Mouse (Mus musculus) kidney, postnatal 0 days (tissue): ENCODE data around the gene Spryd3. TPM values are rescaled to one million over a fixed set of nuclear protein-coding genes. Genes with fewer than 3 reads are reported as not detected.

Experiments used
- ATAC-seq: fragments of 200-750 bp; cut with Nextera tagmentation; replicated peaks from 2 replicates; pipeline ENCODE4 v1.8.0; 2017; ENCODE audit warnings: low read depth, moderate number of reproducible peaks, moderate TSS enrichment, moderate library complexity; ENCODE audit not compliant: low FRiP score
- DNase-seq: peaks from one replicate; pipeline ENCODE4 v3.0.0-alpha.2; 2016; ENCODE audit warnings: low spot score
- H3K27ac ChIP-seq: fragments of 300-500 bp; sonication (generic); 2 replicates; pipeline ENCODE4 v1.5.1; 2014; ENCODE audit warnings: mild to moderate bottlenecking
- H3K27me3 ChIP-seq: fragments of 300-500 bp; sonication (generic); 2 replicates; pipeline ENCODE4 v1.6.1; 2014; ENCODE audit warnings: low read length, mixed read lengths; ENCODE audit not compliant: insufficient read depth
- H3K36me3 ChIP-seq: fragments of 300-500 bp; sonication (generic); 2 replicates; pipeline ENCODE4 v1.6.1; 2014; ENCODE audit warnings: low read length, mixed read lengths; ENCODE audit not compliant: insufficient read depth
- H3K4me1 ChIP-seq: fragments of 300-500 bp; sonication (generic); replicated peaks from 2 replicates; pipeline ENCODE4 v1.6.1; 2014; ENCODE audit warnings: antibody characterized with exemption, low read length, mixed read lengths; ENCODE audit not compliant: insufficient read depth
- H3K4me2 ChIP-seq: fragments of 300-500 bp; sonication (generic); 2 replicates; pipeline ENCODE4 v1.6.1; 2014; ENCODE audit warnings: mild to moderate bottlenecking, low read length, moderate library complexity, mixed read lengths
- H3K4me3 ChIP-seq: fragments of 300-500 bp; sonication (generic); replicated peaks from 2 replicates; pipeline ENCODE4 v1.5.1; 2014; ENCODE audit warnings: low read depth, low read length
- H3K9ac ChIP-seq: fragments of 300-500 bp; sonication (generic); 2 replicates; pipeline ENCODE4 v1.6.1; 2014; ENCODE audit warnings: low read depth, low read length
- H3K9me3 ChIP-seq: fragments of 300-500 bp; sonication (generic); replicated peaks from 2 replicates; pipeline ENCODE4 v1.6.1; 2016; ENCODE audit warnings: low read length, inconsistent platforms, mixed read lengths
- CTCF ChIP-seq: IDR thresholded peaks from 2 replicates; pipeline ENCODE4 v1.5.1; 2016; ENCODE audit warnings: antibody characterized with exemption, low read depth, mild to moderate bottlenecking, moderate library complexity
- WGBS: fragments of 180-500 bp; shearing (Covaris S2); extraction: QIAGEN DNeasy Blood & Tissue Kit; methylation state at CpG from one replicate; pipeline ENCODE4 v1.1.7; 2014; 5-methylcytosine and 5-hydroxymethylcytosine counted together
- polyA plus RNA-seq: library from polyadenylated mRNA; unstranded; fragments of >200 nt; fragmentation: Nextera tagmentation; extraction: Ambion mirVana; gene quantifications from 2 replicates; pipeline ENCODE4 v1.2.1, GENCODE M21; 2015

Gene Spryd3
- polyA plus RNA-seq, 1 experiment from 2014 or later: 14.3 TPM

DNA sequence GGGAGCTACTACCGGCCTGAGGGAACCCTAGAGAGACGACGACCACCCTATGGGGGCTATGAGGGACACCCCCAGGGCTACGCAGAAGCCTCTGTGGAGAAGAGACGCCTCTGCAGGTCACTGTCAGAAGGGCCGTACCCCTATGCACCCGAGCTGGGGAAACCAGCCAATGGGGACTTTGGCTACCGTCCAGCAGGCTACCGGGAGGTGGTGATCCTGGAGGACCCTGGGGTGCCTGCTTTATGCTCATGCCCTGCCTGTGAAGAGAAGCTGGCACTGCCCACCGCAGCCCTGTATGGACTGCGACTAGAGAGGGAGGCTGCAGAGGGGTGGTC, 24.6 kb downstream of the Spryd3 start:
- Histone ChIP-seq H3K27ac (no peak overlapping the region), H3K9ac (no peak overlapping the region), H3K36me3 (peaks cover 82% of the 10 kb centered on the region), H3K4me3 (no peak overlapping the region), H3K27me3 (no peaks in the 10 kb centered on the region), H3K4me1 (peaks cover 14% of the 10 kb centered on the region), H3K4me2 (no peak overlapping the region), H3K9me3 (no peaks in the 10 kb centered on the region)
- ATAC-seq (no peak), DNase-seq (no peak)
- no peak for TF ChIP-seq CTCF
- WGBS: 84% methylated on average over 11 of the region's 11 CpGs

DNA sequence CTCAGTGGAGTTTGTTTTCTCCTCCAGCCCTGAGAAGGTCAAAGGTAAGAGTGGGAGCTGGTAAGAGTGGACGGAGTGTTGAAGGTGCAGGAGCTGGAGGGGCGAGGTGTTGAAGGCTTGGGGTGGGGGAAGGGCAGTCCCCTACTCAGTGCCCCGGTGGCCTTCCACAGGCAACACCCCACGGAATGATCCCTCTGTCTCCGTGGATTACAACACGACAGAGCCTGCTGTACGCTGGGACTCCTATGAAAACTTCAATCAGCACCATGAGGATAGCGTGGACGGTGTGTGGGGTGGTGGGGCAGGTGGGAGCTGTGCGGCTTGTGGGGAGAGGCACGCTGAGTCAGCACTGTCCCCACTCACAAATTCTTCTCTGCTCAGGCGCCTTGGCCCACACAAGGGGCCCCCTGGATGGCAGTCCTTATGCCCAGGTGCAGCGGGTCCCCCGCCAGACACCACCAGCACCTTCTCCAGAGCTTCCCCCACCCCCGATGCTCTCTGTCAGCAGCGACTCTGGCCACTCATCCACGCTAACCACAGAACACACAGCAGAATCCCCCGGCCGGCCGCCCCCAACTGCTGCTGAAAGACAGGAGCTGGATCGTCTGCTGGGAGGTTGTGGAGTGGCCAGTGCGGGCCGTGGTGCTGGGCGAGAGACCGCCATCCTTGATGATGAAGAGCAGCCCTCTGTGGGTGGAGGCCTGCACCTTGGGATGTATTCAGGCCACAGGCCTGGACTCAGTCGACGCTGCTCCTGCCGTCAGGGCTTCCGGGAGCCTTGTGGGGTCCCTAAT, 25.1 kb downstream of the Spryd3 start:
- H3K4me3 ChIP-seq: no peak overlapping the region
- ATAC-seq (peak; percentile 3; the same call in 1 of the 2 replicates), DNase-seq (no peak)
- H3K4me1 ChIP-seq: peaks cover 20% of the 10 kb centered on the region
- no peak overlapping the region for H3K9ac ChIP-seq
- no peak for TF ChIP-seq CTCF
- WGBS: 58% methylated on average over 29 of the region's 29 CpGs
- no peak overlapping the region for H3K4me2 ChIP-seq
- no peak overlapping the region; the same call in 1 of the 2 replicates for H3K27ac ChIP-seq
- H3K36me3 ChIP-seq: peaks cover 76% of the 10 kb centered on the region
- no peaks in the 10 kb centered on the region for H3K27me3 ChIP-seq
- no peaks in the 10 kb centered on the region for H3K9me3 ChIP-seq

DNA sequence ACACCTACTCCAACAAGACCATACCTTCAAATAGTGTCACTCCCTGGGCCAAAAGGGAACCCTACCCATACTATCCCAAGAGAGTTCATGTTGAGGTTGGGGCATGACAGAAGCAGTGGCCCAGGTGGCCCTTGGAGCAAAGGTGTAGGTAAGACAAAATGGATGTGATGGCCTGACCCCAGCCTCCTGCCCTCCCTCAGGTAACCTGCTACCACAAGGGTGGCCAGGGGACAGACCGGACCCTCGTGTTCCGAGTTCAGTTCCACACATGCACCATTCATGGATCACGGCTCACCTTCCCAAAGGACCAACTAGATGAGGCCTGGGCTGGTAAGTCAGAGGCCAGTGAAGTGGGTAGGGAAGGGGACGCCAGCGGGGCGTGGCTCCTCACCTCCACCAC, 25.8 kb downstream of the Spryd3 start:
- no peak overlapping the region for H3K4me3 ChIP-seq
- no peak overlapping the region for H3K4me2 ChIP-seq
- H3K9me3 ChIP-seq: no peaks in the 10 kb centered on the region
- no peaks in the 10 kb centered on the region for H3K27me3 ChIP-seq
- TF ChIP-seq CTCF: no peak
- WGBS: 53% methylated on average over 7 of the region's 7 CpGs
- H3K4me1 ChIP-seq: peaks cover 26% of the 10 kb centered on the region
- ATAC-seq (0 out of 2 replicates have a peak, but pooled peaks have one; percentile 5), DNase-seq (no peak)
- peaks cover 71% of the 10 kb centered on the region for H3K36me3 ChIP-seq
- H3K27ac ChIP-seq: no peak overlapping the region
- H3K9ac ChIP-seq: no peak overlapping the region

DNA sequence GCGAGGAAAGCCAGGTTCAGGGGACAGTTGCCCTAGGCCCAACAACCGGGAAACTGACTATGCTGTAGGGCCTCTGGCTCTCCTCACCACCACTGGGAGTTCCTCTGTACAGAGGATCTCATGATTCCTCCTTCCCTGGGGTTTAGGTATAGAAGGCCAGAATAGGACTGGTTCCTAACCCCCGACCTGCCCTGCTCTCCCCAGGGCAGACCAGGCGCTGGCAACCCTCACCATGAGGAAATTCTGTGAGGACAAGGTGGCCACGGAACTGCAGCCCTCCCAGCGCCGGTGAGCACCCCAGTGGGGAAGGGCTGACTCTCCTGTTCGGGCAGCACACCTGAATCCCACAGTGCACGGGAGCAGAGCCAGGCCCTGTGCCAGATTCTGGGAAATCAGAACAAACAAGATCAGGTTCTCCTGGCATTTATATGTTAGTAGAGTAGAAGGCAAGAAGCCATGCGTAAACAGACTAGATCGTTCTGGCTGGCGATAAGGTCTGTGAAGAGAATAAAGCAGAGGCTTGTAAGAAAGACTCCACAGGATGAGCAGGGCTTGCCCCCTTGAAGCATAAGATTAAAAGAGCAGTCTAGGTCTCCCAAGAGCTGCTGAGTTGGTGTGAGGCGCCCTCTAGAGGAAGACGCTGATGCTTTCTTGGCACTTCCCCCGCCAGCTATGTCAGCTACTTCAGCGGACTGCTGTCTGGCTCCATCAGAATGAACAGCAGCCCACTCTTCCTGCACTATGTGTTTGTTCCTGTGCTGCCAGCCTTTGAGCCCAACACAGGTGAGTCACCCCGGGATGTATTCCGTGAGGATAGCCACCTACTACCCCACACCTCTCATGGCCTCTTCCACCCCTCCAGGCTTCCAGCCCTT, 27.1 kb downstream of the Spryd3 start:
- WGBS: 46% methylated on average over 18 of the region's 18 CpGs
- H3K4me3 ChIP-seq: no peak overlapping the region
- no peaks in the 10 kb centered on the region for H3K27me3 ChIP-seq
- peaks cover 58% of the 10 kb centered on the region for H3K36me3 ChIP-seq
- ATAC-seq (0 out of 2 replicates have a peak, but pooled peaks have one; percentile 2), DNase-seq (peak; percentile 94)
- H3K4me1 ChIP-seq: peaks cover 33% of the 10 kb centered on the region
- peak; percentile 81 for TF ChIP-seq CTCF
- no peak overlapping the region for H3K4me2 ChIP-seq
- no peaks in the 10 kb centered on the region for H3K9me3 ChIP-seq
- no peak overlapping the region for H3K9ac ChIP-seq
- peak overlapping the region; percentile 10; the same call in 1 of the 2 replicates for H3K27ac ChIP-seq

DNA sequence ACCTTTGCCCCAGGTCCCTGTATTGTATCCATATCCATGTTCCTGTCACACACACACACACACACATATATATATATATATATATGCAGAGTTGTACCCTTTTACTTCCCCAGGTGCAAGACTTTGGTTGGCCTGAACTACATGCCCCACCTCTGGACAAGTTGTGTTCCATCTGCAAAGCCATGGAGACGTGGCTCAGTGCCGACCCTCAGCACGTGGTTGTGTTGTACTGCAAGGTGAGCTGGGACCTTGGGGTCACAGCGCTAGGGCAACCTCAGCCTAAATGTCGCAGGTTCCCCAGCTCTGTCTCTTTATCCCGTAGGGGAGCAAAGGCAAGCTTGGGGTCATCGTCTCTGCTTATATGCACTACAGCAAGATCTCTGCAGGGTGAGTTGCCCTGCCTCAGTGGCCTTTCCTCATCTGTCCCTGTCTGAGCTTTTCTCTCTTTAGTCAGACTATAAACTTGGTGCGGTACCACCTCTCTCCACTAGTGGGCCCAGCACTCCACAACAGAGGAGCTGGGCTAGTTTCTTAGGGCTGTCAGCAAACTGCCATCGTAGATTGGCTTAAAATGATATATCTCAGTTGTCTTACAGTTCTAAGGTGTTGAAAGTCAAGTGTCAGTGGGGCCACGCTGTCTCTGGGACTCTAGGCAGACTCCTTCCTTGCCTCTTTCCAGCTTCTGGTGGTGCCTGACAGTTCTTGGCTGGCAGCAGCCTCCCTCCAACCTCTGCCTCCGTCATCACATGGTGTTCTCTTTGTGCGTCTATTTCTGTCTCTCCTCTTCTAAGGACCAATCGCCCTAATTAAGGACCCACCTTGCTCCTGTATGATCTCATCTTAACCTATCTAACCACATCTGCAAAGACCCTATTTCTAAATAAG, 28.1 kb downstream of the Spryd3 start:
- no peak overlapping the region for H3K9ac ChIP-seq
- DNase-seq (peak; percentile 78), ATAC-seq (no peak)
- peaks cover 48% of the 10 kb centered on the region for H3K36me3 ChIP-seq
- H3K4me1 ChIP-seq: peaks cover 42% of the 10 kb centered on the region
- no peak overlapping the region for H3K4me3 ChIP-seq
- TF ChIP-seq CTCF: peak; percentile 75
- H3K9me3 ChIP-seq: no peaks in the 10 kb centered on the region
- WGBS: 43% methylated on average over 13 of the region's 13 CpGs
- no peaks in the 10 kb centered on the region for H3K27me3 ChIP-seq
- H3K4me2 ChIP-seq: 0 out of 2 replicates have a peak overlapping the region, but pooled peaks have one; percentile 46
- peak overlapping the region; percentile 10; the same call in 1 of the 2 replicates for H3K27ac ChIP-seq
